Mouse (Mus musculus) hindbrain, embryonic 14.5 days (tissue): Measurements from ENCODE around the gene Deup1. TPM values are rescaled to one million over a fixed set of nuclear protein-coding genes. Genes with fewer than 3 reads are reported as not detected.

Experiments used
- ATAC-seq: fragments of 200-750 bp; cut with Nextera tagmentation; 2 replicates; pipeline ENCODE4 v1.8.0; 2017; ENCODE audit warnings: moderate number of reproducible peaks, mild to moderate bottlenecking, moderate TSS enrichment, moderate library complexity; ENCODE audit not compliant: low FRiP score
- DNase-seq: peaks from one replicate; pipeline ENCODE4 v3.0.0-alpha.2; 2015; ENCODE audit warnings: low spot score
- H3K27ac ChIP-seq: fragments of 300-500 bp; sonication (generic); 2 replicates; pipeline ENCODE4 v1.5.1; 2014; ENCODE audit warnings: mild to moderate bottlenecking, moderate library complexity
- H3K27me3 ChIP-seq: fragments of 300-500 bp; sonication (generic); 2 replicates; pipeline ENCODE4 v1.6.1; 2014; ENCODE audit warnings: mild to moderate bottlenecking, low read length, mixed read lengths; ENCODE audit not compliant: control insufficient read depth, insufficient read depth
- H3K36me3 ChIP-seq: fragments of 300-500 bp; sonication (generic); replicated peaks from 2 replicates; pipeline ENCODE4 v1.6.1; 2014; ENCODE audit not compliant: control insufficient read depth, insufficient read depth
- H3K4me1 ChIP-seq: fragments of 300-500 bp; sonication (generic); replicated peaks from 2 replicates; pipeline ENCODE4 v1.6.1; 2014; ENCODE audit warnings: antibody characterized with exemption, low read length, mixed read lengths; ENCODE audit not compliant: control insufficient read depth, insufficient read depth
- H3K4me2 ChIP-seq: fragments of 300-500 bp; sonication (generic); replicated peaks from 2 replicates; pipeline ENCODE4 v1.6.1; 2014; ENCODE audit warnings: mild to moderate bottlenecking, moderate library complexity
- H3K4me3 ChIP-seq: fragments of 300-500 bp; sonication (generic); replicated peaks from 2 replicates; pipeline ENCODE4 v1.5.1; 2014; ENCODE audit warnings: mild to moderate bottlenecking, low read length
- H3K9ac ChIP-seq: fragments of 300-500 bp; sonication (generic); 2 replicates; pipeline ENCODE4 v1.6.1; 2014
- H3K9me3 ChIP-seq: fragments of 300-500 bp; sonication (generic); 2 replicates; pipeline ENCODE4 v1.6.1; 2016; ENCODE audit warnings: low read length; ENCODE audit not compliant: control insufficient read depth
- WGBS: fragments of 180-500 bp; shearing (Covaris S2); extraction: QIAGEN DNeasy Blood & Tissue Kit; methylation state at CpG from one replicate; pipeline ENCODE4 v1.1.7; 2014; 5-methylcytosine and 5-hydroxymethylcytosine counted together
- polyA plus RNA-seq: library from polyadenylated mRNA; unstranded; fragments of >200 nt; fragmentation: Nextera tagmentation; extraction: Ambion mirVana; gene quantifications from 2 replicates; pipeline ENCODE4 v1.2.1, GENCODE M21; 2014

Deup1 gene
- polyA plus RNA-seq, 1 experiment from 2014 or later, result 2.8 TPM

- Histone ChIP-seq H3K4me1 (no peaks in the 10 kb centered on the region), H3K4me2 (no peak overlapping the region), H3K9me3 (no peaks in the 10 kb centered on the region), H3K4me3 (no peak overlapping the region), H3K36me3 (no peaks in the 10 kb centered on the region), H3K27ac (no peak overlapping the region), H3K27me3 (no peaks in the 10 kb centered on the region), H3K9ac (no peak overlapping the region)
- 62% methylated on average over 5 of the region's 5 CpGs for WGBS
- no peak for DNase-seq
- ATAC-seq, result no peak
These were observed 26.7 kb downstream of the Deup1 start for GRCm38 (mm10) chr9:15600859-15601540.

- no peaks in the 10 kb centered on the region for H3K36me3 ChIP-seq
- no peak overlapping the region for H3K27ac ChIP-seq
- no peak overlapping the region for H3K9ac ChIP-seq
- no peak overlapping the region for H3K4me3 ChIP-seq
- no peak overlapping the region for H3K4me2 ChIP-seq
- ATAC-seq, result no peak
- H3K9me3 ChIP-seq, result no peaks in the 10 kb centered on the region
- WGBS, result 69% methylated on average over 6 of the region's 6 CpGs
- no peak for DNase-seq
- no peaks in the 10 kb centered on the region for H3K4me1 ChIP-seq
- no peaks in the 10 kb centered on the region for H3K27me3 ChIP-seq
These were observed 27.4 kb downstream of the Deup1 start for GRCm38 (mm10) chr9:15600156-15600858.

GRCm38 (mm10) chr9:15596598-15596997 lies 31.1 kb downstream of the Deup1 start:
- whole genome bisulfite sequencing, result 59% methylated on average over 4 of the region's 4 CpGs
- ATAC-seq, result no peak

GRCm38 (mm10) chr9:15594148-15594547 lies 33.6 kb downstream of the Deup1 start:
- Histone ChIP-seq H3K9ac (no peak overlapping the region), H3K4me2 (no peak overlapping the region), H3K9me3 (no peaks in the 10 kb centered on the region), H3K4me3 (no peak overlapping the region), H3K4me1 (no peaks in the 10 kb centered on the region), H3K27me3 (no peaks in the 10 kb centered on the region), H3K36me3 (no peaks in the 10 kb centered on the region), H3K27ac (no peak overlapping the region)
- no peak for ATAC-seq
- no peak for DNase-seq
- WGBS, result 88% methylated on average over 4 of the region's 4 CpGs

More at GRCm38 (mm10) chr9:15596598-15596997, 31.1 kb downstream of the Deup1 start:
- H3K9me3 ChIP-seq, result no peaks in the 10 kb centered on the region
- no peaks in the 10 kb centered on the region for H3K27me3 ChIP-seq
- H3K4me2 ChIP-seq, result no peak overlapping the region
- no peaks in the 10 kb centered on the region for H3K36me3 ChIP-seq
- no peak overlapping the region for H3K4me3 ChIP-seq
- H3K4me1 ChIP-seq, result no peaks in the 10 kb centered on the region
- DNase-seq, result no peak
- H3K27ac ChIP-seq, result no peak overlapping the region
- H3K9ac ChIP-seq, result no peak overlapping the region

GRCm38 (mm10) chr9:15587157-15587854 lies 40.4 kb downstream of the Deup1 start:
- no peak for ATAC-seq
- Histone ChIP-seq H3K9me3 (no peaks in the 10 kb centered on the region), H3K27me3 (no peaks in the 10 kb centered on the region), H3K9ac (no peak overlapping the region), H3K27ac (no peak overlapping the region), H3K4me3 (no peak overlapping the region), H3K36me3 (no peaks in the 10 kb centered on the region), H3K4me2 (no peak overlapping the region), H3K4me1 (no peaks in the 10 kb centered on the region)
- WGBS, result 71% methylated on average over 6 of the region's 6 CpGs
- no peak for DNase-seq

- no peak for DNase-seq
- Histone ChIP-seq H3K4me3 (no peak overlapping the region), H3K4me2 (no peak overlapping the region), H3K4me1 (no peaks in the 10 kb centered on the region), H3K27me3 (no peaks in the 10 kb centered on the region), H3K27ac (no peak overlapping the region), H3K36me3 (no peaks in the 10 kb centered on the region), H3K9ac (no peak overlapping the region), H3K9me3 (no peaks in the 10 kb centered on the region)
- no peak for ATAC-seq
- 89% methylated on average over 1 of the region's 1 CpGs for WGBS
These were observed 41.8 kb downstream of the Deup1 start for GRCm38 (mm10) chr9:15585956-15586355.

- Histone ChIP-seq H3K4me3 (no peak overlapping the region), H3K4me1 (no peaks in the 10 kb centered on the region), H3K27ac (no peak overlapping the region), H3K4me2 (no peak overlapping the region), H3K36me3 (no peaks in the 10 kb centered on the region), H3K27me3 (no peaks in the 10 kb centered on the region), H3K9ac (no peak overlapping the region), H3K9me3 (no peaks in the 10 kb centered on the region)
- ATAC-seq (no peak), DNase-seq (no peak)
- 90% methylated on average over 9 of the region's 9 CpGs for WGBS
These were observed 43.5 kb downstream of the Deup1 start for GRCm38 (mm10) chr9:15584209-15584608.

GRCm38 (mm10) chr9:15582026-15582425 lies 45.7 kb downstream of the Deup1 start:
- Histone ChIP-seq H3K4me1 (no peaks in the 10 kb centered on the region), H3K4me2 (no peak overlapping the region), H3K27ac (no peak overlapping the region), H3K27me3 (no peaks in the 10 kb centered on the region), H3K4me3 (no peak overlapping the region), H3K9ac (no peak overlapping the region), H3K36me3 (no peaks in the 10 kb centered on the region), H3K9me3 (no peaks in the 10 kb centered on the region)
- 97% methylated on average over 5 of the region's 5 CpGs for WGBS
- ATAC-seq (no peak), DNase-seq (no peak)

GRCm38 (mm10) chr9:15580176-15580575 lies 47.6 kb downstream of the Deup1 start:
- Histone ChIP-seq H3K9ac (no peak overlapping the region), H3K9me3 (no peaks in the 10 kb centered on the region), H3K27me3 (no peaks in the 10 kb centered on the region), H3K27ac (no peak overlapping the region), H3K4me1 (no peaks in the 10 kb centered on the region), H3K4me2 (no peak overlapping the region), H3K36me3 (no peaks in the 10 kb centered on the region), H3K4me3 (no peak overlapping the region)
- ATAC-seq, result no peak
- no peak for DNase-seq
- WGBS, result 61% methylated on average over 6 of the region's 6 CpGs
